26 mouse cellular contexts compared by ENCODE assay signal in genomic region chr11:50637026-50637425, GRCm38 (mm10). TPM values are rescaled to one million over a fixed set of nuclear protein-coding genes. Genes with fewer than 3 reads are reported as not detected.
DNase-seq lines count a peak whose midpoint lies in the region; TF ChIP-seq lines count a peak whose summit lies in the region.
"Had no signal": no experiment of that assay in that cellular context is flagged by ENCODE, and none has a peak within 500 bp of the region (broad histone marks: within the 10 kb centered on the region; RNA-seq: fewer than 3 reads in every experiment).

No protein-coding gene starts in this region.

- intact Hi-C loops in gastrocnemius, adult 2 months (cut with DNase I), result loop anchor here (5.0 kb wide), 1 partner anchor 35 kb away; no protein-coding TSS in a partner anchor

- no peak for TF ChIP-seq CTCF in gastrocnemius, adult 2 months (IDR thresholded peaks at IDR 0.05)

- H3K4me3 ChIP-seq in gastrocnemius, adult 2 months, result no peak overlapping the region
- H3K4me3 ChIP-seq: embryonic facial prominence, embryonic 13.5 days; erythroblast, embryonic 14.5 days; forebrain, embryonic 12.5 days; heart, adult 2 months; hindbrain, embryonic 12.5 days; left cerebral cortex, adult 2 months; limb, embryonic 10.5 days; liver, embryonic 15.5 days; lung, embryonic 15.5 days; midbrain, embryonic 15.5 days had no signal

- H3K27ac ChIP-seq in gastrocnemius, adult 2 months, result peak overlapping the region; percentile 60
- H3K27ac ChIP-seq: embryonic facial prominence, embryonic 13.5 days; forebrain, embryonic 12.5 days; heart, adult 2 months; hindbrain, embryonic 12.5 days; left cerebral cortex, adult 2 months; limb, embryonic 10.5 days; liver, embryonic 15.5 days; midbrain, embryonic 15.5 days had no signal

- peak; percentile 50 for DNase-seq in adrenal gland, postnatal 10 days
- DNase-seq in adrenal gland, postnatal 4 days (ENCODE audit: low spot score in 2 of 2), result no peak
- peak; percentile 58 for DNase-seq in gastrocnemius, adult 2 months
- no peak for DNase-seq in gastrocnemius, postnatal 4 days (ENCODE audit: low spot score in 2 of 2)
- DNase-seq in cerebellum, adult 8-10 months, result peak; percentile 65
- peak; percentile 71 to 74 for DNase-seq in cerebellum, postnatal 36 days
- no peak for DNase-seq in frontal cortex, adult 2 months (ENCODE audit: extremely low spot score in 1 of 2, low spot score in 1 of 2)
- DNase-seq: embryo, embryonic 11 days; heart, adult 2 months; kidney, adult 18-20 months; kidney, postnatal 4 days; layer of hippocampus, adult 9-11 months; liver; lung, postnatal 36 days; thymus, postnatal 14 days had no signal

RNA-seq across cellular contexts. Expression of gene Adamts2, which starts 35.1 kb away (rescaled TPM):
- 10 to 100 TPM; 17.6 to 19.4 TPM for total RNA-seq in adrenal gland, postnatal 10 days (2021)
- 10 to 100 TPM; 17.4 to 17.8 TPM for total RNA-seq in adrenal gland, postnatal 4 days (2021)
- 1 to 10 TPM; 6.1 to 9.8 TPM for total RNA-seq in gastrocnemius, adult 2 months (2021)
- total RNA-seq in gastrocnemius, postnatal 4 days (2021), result 10 to 100 TPM; 38.0 to 42.3 TPM
- polyA plus RNA-seq in frontal cortex, adult 2 months (2012; rRNA removed), result 6.6 and 7.5 TPM in 2 replicates
- total RNA-seq: megakaryocyte-erythroid progenitor cell, adult 5-6 weeks had no signal
- polyA plus RNA-seq: activated CD4-positive, CD25-positive, alpha-beta regulatory T cell, adult 4 months; erythroblast, embryonic 14.5 days had no signal

Comparison
In these comparisons a context has a peak if more than half of its experiments do, and no peak if none do; other contexts are left out.
1. DNase-seq: peak in adrenal gland, postnatal 10 days (single experiment), gastrocnemius, adult 2 months (single experiment), cerebellum, adult 8-10 months (single experiment) and cerebellum, postnatal 36 days (2 of 2); none in adrenal gland, postnatal 4 days (0 of 2), gastrocnemius, postnatal 4 days (0 of 2) and frontal cortex, adult 2 months (0 of 2).